Mouse (Mus musculus) neural tube, postnatal 0 days (tissue): ENCODE measurements around the gene Actl9. TPM values are rescaled to one million over a fixed set of nuclear protein-coding genes. Genes with fewer than 3 reads are reported as not detected.

Source experiments
- polyA plus RNA-seq: library from polyadenylated mRNA; unstranded; fragments of >200 nt; fragmentation: Nextera tagmentation; extraction: Ambion mirVana; gene quantifications from 2 replicates; pipeline ENCODE4 v1.2.1, GENCODE M21; 2015

The Actl9 gene
- not detected in 2 replicates for polyA plus RNA-seq

GRCm38 (mm10) chr17:33432019-33432946, at the start of gene Actl9:
Gene Actl9, plus strand, starts transcription at chr17:33432896.

GRCm38 (mm10) chr17:33394182-33395034, 38.3 kb upstream of the Actl9 start, which contains the start of gene Zfp101:
Gene Zfp101, minus strand, starts transcription at chr17:33394641.

Other genes starting within 250 kb of the Actl9 start
- gene Olfr239, start 241.6 kb upstream of the Actl9 start, polyA plus RNA-seq: not detected in 2 replicates
- 0.09 TPM in 1 of 2 replicates, not detected in the other for gene Olfr1564, start 211.2 kb upstream of the Actl9 start, polyA plus RNA-seq
- 15.8 and 17.3 TPM in 2 replicates for gene Zfp955a, start 177.8 kb upstream of the Actl9 start, polyA plus RNA-seq
- 0.04 TPM in 1 of 2 replicates, not detected in the other for gene Olfr63, start 168.2 kb upstream of the Actl9 start, polyA plus RNA-seq
- 16.7 and 18.2 TPM in 2 replicates for gene Zfp955b, start 143.4 kb upstream of the Actl9 start, polyA plus RNA-seq
- 8.5 and 10.0 TPM in 2 replicates for gene Zfp81, start 74.0 kb upstream of the Actl9 start, polyA plus RNA-seq
- gene Zfp101, start 38.3 kb upstream of the Actl9 start, polyA plus RNA-seq: 7.2 and 7.4 TPM in 2 replicates
- 33.6 and 41.6 TPM in 2 replicates for gene Adamts10, start 91.3 kb downstream of the Actl9 start, polyA plus RNA-seq
- 1.8 and 1.9 TPM in 2 replicates for gene Myo1f, start 122.8 kb downstream of the Actl9 start, polyA plus RNA-seq
- 63.1 and 72.0 TPM in 2 replicates for gene Zfp414, start 196.2 kb downstream of the Actl9 start, polyA plus RNA-seq
- 0.28 and 0.43 TPM in 2 replicates for gene Pram1, start 205.2 kb downstream of the Actl9 start, polyA plus RNA-seq